Mouse (Mus musculus) gastrocnemius, adult 18-20 months (tissue): ENCODE measurements around the gene Trap1. TPM values are rescaled to one million over a fixed set of nuclear protein-coding genes. Genes with fewer than 3 reads are reported as not detected.

ENCODE experiments used
- microRNA-seq: library from miRNA; unstranded; fragments of <30 nt; microRNA quantifications from one replicate; pipeline ENCODE4 v1.2.0, GENCODE M21; 2021
- total RNA-seq, 2 experiments: library from RNA; stranded (reverse); gene quantifications; 2 replicates each; pipeline ENCODE4 v1.2.3; 2021

Gene Trap1
- total RNA-seq, 2 experiments from 2014 or later = 127 to 130 TPM

Small RNA genes within 50 kb of the gene (microRNA-seq; reads per million reads assigned to microRNA genes)
- not detected for gene Gm23413

Other genes with a start within 250 kb of the Trap1 start
- not detected for gene Olfr15, start 246.9 kb downstream of the Trap1 start, total RNA-seq
- 1 to 10 TPM; 1.7 to 1.9 TPM for gene Zfp174, start 230.6 kb downstream of the Trap1 start, total RNA-seq
- gene Naa60, start 205.5 kb downstream of the Trap1 start, total RNA-seq = 10 to 100 TPM; 36.8 to 37.1 TPM
- gene Zfp597, start 193.3 kb downstream of the Trap1 start, total RNA-seq = 1 to 10 TPM; 6.3 to 7.2 TPM
- not detected for gene Gm20695, start 193.2 kb downstream of the Trap1 start, total RNA-seq
- 1 to 10 TPM; 2.4 to 2.8 TPM for gene 1700037C18Rik, start 169.1 kb downstream of the Trap1 start, total RNA-seq
- gene Cluap1, start 169.0 kb downstream of the Trap1 start, total RNA-seq = 1 to 10 TPM; 7.3 to 8.4 TPM
- gene Nlrc3, start 101.2 kb downstream of the Trap1 start, total RNA-seq = 1 to 10 TPM; 1.5 to 3.1 TPM
- 1 to 10 TPM; 7.6 to 9.2 TPM for gene Slx4, start 74.1 kb downstream of the Trap1 start, total RNA-seq
- under 1 TPM in 1 of 2 experiments, not detected in 1; 0.33 TPM for gene Dnase1, start 40.9 kb downstream of the Trap1 start, total RNA-seq
- 10 to 100 TPM; 35.2 to 37.9 TPM for gene Crebbp, start 136.2 kb upstream of the Trap1 start, total RNA-seq